Mouse (Mus musculus): ENCODE measurements around the gene Idh3a. TPM values are rescaled to one million over a fixed set of nuclear protein-coding genes. Genes with fewer than 3 reads are reported as not detected.

Idh3a gene
- polyA plus RNA-seq, 1 experiment from 2014 or later = 118 TPM

GRCm38 (mm10) chr9:54602916-54603315 lies 16.8 kb downstream of the Idh3a start:
- Histone ChIP-seq H3K4me1 (ENCODE audit: control insufficient read depth, insufficient read depth, low read length) (no peaks in the 10 kb centered on the region), H3K27me3 (ENCODE audit: control insufficient read depth, insufficient read depth, low read length) (no peaks in the 10 kb centered on the region), H3K36me3 (ENCODE audit: control insufficient read depth, insufficient read depth, low read length) (peaks cover 12% of the 10 kb centered on the region), H3K27ac (ENCODE audit: low read depth, low read length) (no peak overlapping the region), H3K9me3 (ENCODE audit: control insufficient read depth, low read length) (no peaks in the 10 kb centered on the region), H3K4me3 (ENCODE audit: low read depth, low read length) (no peak overlapping the region), H3K4me2 (ENCODE audit: low read depth) (no peak overlapping the region), H3K9ac (ENCODE audit: low read length) (no peak overlapping the region)
- WGBS = 90% methylated on average over 7 of the region's 7 CpGs
- ATAC-seq (ENCODE audit: insufficient read depth, low FRiP score, low TSS enrichment) = no peak
- DNase-seq (ENCODE audit: low spot score) = no peak

- 71% methylated on average over 5 of the region's 5 CpGs for WGBS
- ATAC-seq (ENCODE audit: insufficient read depth, low FRiP score, low TSS enrichment) (no peak), DNase-seq (ENCODE audit: low spot score) (no peak)
- Histone ChIP-seq H3K27me3 (ENCODE audit: control insufficient read depth, insufficient read depth, low read length) (no peaks in the 10 kb centered on the region), H3K4me1 (ENCODE audit: control insufficient read depth, insufficient read depth, low read length) (no peaks in the 10 kb centered on the region), H3K4me3 (ENCODE audit: low read depth, low read length) (no peak overlapping the region), H3K9ac (ENCODE audit: low read length) (no peak overlapping the region), H3K4me2 (ENCODE audit: low read depth) (no peak overlapping the region), H3K9me3 (ENCODE audit: control insufficient read depth, low read length) (no peaks in the 10 kb centered on the region), H3K27ac (ENCODE audit: low read depth, low read length) (no peak overlapping the region), H3K36me3 (ENCODE audit: control insufficient read depth, insufficient read depth, low read length) (peaks cover 12% of the 10 kb centered on the region)
These were observed 18.1 kb downstream of the Idh3a start for GRCm38 (mm10) chr9:54604131-54604654.

- no peak overlapping the region for H3K9ac ChIP-seq (ENCODE audit: low read length)
- no peak overlapping the region for H3K27ac ChIP-seq (ENCODE audit: low read depth, low read length)
- H3K4me2 ChIP-seq (ENCODE audit: low read depth) = no peak overlapping the region
- H3K27me3 ChIP-seq (ENCODE audit: control insufficient read depth, insufficient read depth, low read length) = no peaks in the 10 kb centered on the region
- ATAC-seq (ENCODE audit: insufficient read depth, low FRiP score, low TSS enrichment) = no peak
- peak; percentile 67 for DNase-seq (ENCODE audit: low spot score)
- H3K4me3 ChIP-seq (ENCODE audit: low read depth, low read length) = no peak overlapping the region
- H3K4me1 ChIP-seq (ENCODE audit: control insufficient read depth, insufficient read depth, low read length) = no peaks in the 10 kb centered on the region
- H3K9me3 ChIP-seq (ENCODE audit: control insufficient read depth, low read length) = no peaks in the 10 kb centered on the region
- peaks cover 6% of the 10 kb centered on the region for H3K36me3 ChIP-seq (ENCODE audit: control insufficient read depth, insufficient read depth, low read length)
- 56% methylated on average over 4 of the region's 4 CpGs for WGBS
These were observed 18.8 kb downstream of the Idh3a start for GRCm38 (mm10) chr9:54604886-54605285.

DNA sequence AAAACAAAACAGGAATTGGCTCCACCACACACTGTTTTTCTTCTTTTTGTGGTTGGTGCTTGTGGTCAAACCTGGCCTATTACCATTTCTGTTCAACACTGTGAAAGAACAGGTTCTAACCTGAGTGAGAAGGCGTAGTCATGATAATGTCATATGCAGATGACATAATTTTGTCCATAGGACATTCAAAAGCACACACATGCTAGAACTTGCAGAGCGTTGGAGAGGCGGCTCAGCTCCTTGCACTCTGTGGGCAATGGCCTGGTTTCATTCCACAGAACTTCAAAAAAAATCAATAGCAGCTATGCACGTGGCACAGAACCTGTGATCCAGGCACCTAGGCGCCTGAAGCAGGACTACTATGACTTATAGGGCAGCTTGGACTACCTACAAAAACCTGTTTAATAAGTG lies 26.7 kb downstream of the Idh3a start:
- no peak overlapping the region for H3K4me2 ChIP-seq (ENCODE audit: low read depth)
- DNase-seq (ENCODE audit: low spot score) (no peak), ATAC-seq (ENCODE audit: insufficient read depth, low FRiP score, low TSS enrichment) (no peak)
- H3K27ac ChIP-seq (ENCODE audit: low read depth, low read length) = no peak overlapping the region
- H3K4me3 ChIP-seq (ENCODE audit: low read depth, low read length) = no peak overlapping the region
- no peaks in the 10 kb centered on the region for H3K36me3 ChIP-seq (ENCODE audit: control insufficient read depth, insufficient read depth, low read length)
- no peaks in the 10 kb centered on the region for H3K4me1 ChIP-seq (ENCODE audit: control insufficient read depth, insufficient read depth, low read length)
- no peaks in the 10 kb centered on the region for H3K27me3 ChIP-seq (ENCODE audit: control insufficient read depth, insufficient read depth, low read length)
- no peaks in the 10 kb centered on the region for H3K9me3 ChIP-seq (ENCODE audit: control insufficient read depth, low read length)
- H3K9ac ChIP-seq (ENCODE audit: low read length) = no peak overlapping the region
- 89% methylated on average over 5 of the region's 5 CpGs for WGBS

DNA sequence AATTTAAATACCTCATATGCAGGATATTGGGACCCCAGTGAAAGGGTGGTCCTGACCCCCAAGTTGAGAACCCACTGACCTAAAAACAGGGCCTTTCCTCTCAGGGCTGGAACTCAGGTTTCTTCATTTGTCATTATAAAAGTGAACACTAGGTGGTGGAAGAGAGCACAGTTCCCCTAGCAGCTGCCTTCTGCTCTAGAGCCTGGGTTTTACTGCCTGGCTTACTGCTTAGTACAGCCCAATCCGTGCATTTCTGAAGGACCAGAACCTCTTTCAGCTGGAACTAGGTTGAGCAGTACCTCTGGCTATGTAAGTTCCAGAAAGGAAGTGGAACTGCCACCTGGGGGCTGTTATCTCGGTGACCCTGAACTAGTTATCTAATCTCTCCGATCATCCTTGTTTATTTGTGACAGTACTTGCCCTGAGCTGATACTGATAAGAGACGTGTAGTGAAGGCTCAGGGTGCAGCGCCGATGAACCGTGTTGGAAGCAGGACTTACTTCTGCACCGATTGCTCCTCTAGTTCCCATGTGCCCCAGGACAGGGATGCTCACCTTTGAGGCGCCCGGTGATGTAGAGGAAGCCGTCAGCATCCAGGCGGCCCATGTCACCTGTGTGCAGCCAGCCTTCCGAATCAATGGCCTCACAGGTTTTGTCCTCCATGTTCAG lies 28.2 kb downstream of the Idh3a start:
- H3K27me3 ChIP-seq (ENCODE audit: control insufficient read depth, insufficient read depth, low read length) = no peaks in the 10 kb centered on the region
- WGBS = 71% methylated on average over 13 of the region's 13 CpGs
- no peak overlapping the region for H3K9ac ChIP-seq (ENCODE audit: low read length)
- no peaks in the 10 kb centered on the region for H3K9me3 ChIP-seq (ENCODE audit: control insufficient read depth, low read length)
- DNase-seq (ENCODE audit: low spot score) = peak; percentile 38
- no peak overlapping the region for H3K27ac ChIP-seq (ENCODE audit: low read depth, low read length)
- H3K4me3 ChIP-seq (ENCODE audit: low read depth, low read length) = no peak overlapping the region
- no peaks in the 10 kb centered on the region for H3K36me3 ChIP-seq (ENCODE audit: control insufficient read depth, insufficient read depth, low read length)
- no peak overlapping the region for H3K4me2 ChIP-seq (ENCODE audit: low read depth)
- ATAC-seq (ENCODE audit: insufficient read depth, low FRiP score, low TSS enrichment) = peak; percentile 35; the same call in 1 of the 2 replicates
- no peaks in the 10 kb centered on the region for H3K4me1 ChIP-seq (ENCODE audit: control insufficient read depth, insufficient read depth, low read length)

DNA sequence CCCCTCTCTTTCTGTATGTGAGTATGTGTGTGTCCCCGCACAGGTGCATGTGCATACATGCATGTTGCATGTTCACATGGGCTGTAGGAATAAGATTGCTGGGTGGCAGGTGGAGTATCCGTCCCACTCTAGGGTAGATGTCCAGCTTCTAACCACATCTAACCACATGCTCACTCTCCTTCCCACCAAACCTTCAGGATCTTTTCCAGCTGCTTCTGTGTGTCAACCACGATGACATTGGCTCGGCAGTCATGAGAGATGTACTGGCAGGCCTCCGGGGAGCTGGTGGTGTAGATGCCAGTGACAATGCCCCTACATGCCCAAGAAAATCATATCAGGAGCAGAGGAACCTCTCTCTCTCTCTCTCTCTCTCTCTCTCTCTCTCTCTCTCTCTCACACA lies 41.1 kb downstream of the Idh3a start:
- H3K4me1 ChIP-seq (ENCODE audit: control insufficient read depth, insufficient read depth, low read length) = no peaks in the 10 kb centered on the region
- no peaks in the 10 kb centered on the region for H3K36me3 ChIP-seq (ENCODE audit: control insufficient read depth, insufficient read depth, low read length)
- no peak overlapping the region for H3K27ac ChIP-seq (ENCODE audit: low read depth, low read length)
- no peak for DNase-seq (ENCODE audit: low spot score)
- no peak overlapping the region for H3K9ac ChIP-seq (ENCODE audit: low read length)
- no peak for ATAC-seq (ENCODE audit: insufficient read depth, low FRiP score, low TSS enrichment)
- 89% methylated on average over 5 of the region's 5 CpGs for WGBS
- H3K4me3 ChIP-seq (ENCODE audit: low read depth, low read length) = no peak overlapping the region
- no peaks in the 10 kb centered on the region for H3K27me3 ChIP-seq (ENCODE audit: control insufficient read depth, insufficient read depth, low read length)
- no peak overlapping the region for H3K4me2 ChIP-seq (ENCODE audit: low read depth)
- no peaks in the 10 kb centered on the region for H3K9me3 ChIP-seq (ENCODE audit: control insufficient read depth, low read length)

DNA sequence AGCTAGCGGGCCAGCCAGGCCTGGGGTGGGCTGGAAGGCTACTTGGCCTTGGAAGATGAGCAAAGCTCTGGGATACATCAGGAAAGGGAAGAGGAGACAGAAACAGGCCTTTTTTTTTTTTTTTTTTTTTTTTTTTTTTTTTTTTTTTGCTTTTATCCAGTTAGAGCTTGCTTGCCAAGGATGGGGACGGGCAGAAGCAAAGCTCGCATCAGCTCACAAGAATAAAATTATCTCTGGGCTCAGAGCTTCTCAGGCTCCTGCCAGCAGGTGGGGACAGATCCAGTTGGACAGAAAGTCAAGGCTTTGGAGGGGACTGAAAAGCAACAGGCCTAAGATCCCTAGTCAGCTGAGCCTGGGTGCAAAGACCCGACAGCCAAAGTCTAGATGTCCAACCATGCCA lies 42.6 kb downstream of the Idh3a start:
- H3K4me2 ChIP-seq (ENCODE audit: low read depth) = no peak overlapping the region
- H3K36me3 ChIP-seq (ENCODE audit: control insufficient read depth, insufficient read depth, low read length) = no peaks in the 10 kb centered on the region
- no peak overlapping the region for H3K27ac ChIP-seq (ENCODE audit: low read depth, low read length)
- no peaks in the 10 kb centered on the region for H3K9me3 ChIP-seq (ENCODE audit: control insufficient read depth, low read length)
- ATAC-seq (ENCODE audit: insufficient read depth, low FRiP score, low TSS enrichment) (no peak), DNase-seq (ENCODE audit: low spot score) (no peak)
- 92% methylated on average over 4 of the region's 4 CpGs for WGBS
- no peaks in the 10 kb centered on the region for H3K27me3 ChIP-seq (ENCODE audit: control insufficient read depth, insufficient read depth, low read length)
- no peak overlapping the region for H3K4me3 ChIP-seq (ENCODE audit: low read depth, low read length)
- no peak overlapping the region for H3K9ac ChIP-seq (ENCODE audit: low read length)
- H3K4me1 ChIP-seq (ENCODE audit: control insufficient read depth, insufficient read depth, low read length) = no peaks in the 10 kb centered on the region

DNA sequence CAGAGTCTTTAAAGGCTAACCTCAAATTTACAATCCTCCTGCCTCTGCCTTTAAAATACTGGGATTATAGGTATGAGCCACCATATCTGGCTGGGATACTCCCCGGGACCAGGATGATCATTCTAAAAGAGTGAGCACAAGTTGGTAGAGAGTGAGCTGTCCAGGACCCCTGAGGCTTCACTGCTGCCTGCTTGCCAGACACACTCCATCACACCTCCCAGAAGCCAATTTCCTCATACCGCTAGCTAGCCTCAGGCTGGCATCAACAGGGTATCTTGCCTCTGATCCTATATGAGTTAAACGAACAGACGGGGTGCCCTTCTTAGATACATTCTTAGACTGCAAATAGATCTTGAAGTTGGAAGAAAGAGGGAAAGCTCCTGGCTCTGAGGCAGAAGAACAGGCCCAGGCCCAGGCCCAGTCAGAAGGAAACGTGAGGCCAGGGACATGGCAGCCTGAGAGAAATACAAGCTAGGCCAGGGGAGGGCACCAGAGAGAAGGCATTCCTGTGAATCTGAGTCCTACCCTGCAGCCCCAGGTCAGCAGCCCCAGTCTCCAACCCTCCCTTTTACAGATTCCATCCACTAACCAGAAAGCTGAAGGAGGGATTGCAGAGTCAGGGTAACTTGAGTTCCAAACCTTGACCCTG lies 43.6 kb downstream of the Idh3a start:
- H3K27ac ChIP-seq (ENCODE audit: low read depth, low read length) = no peak overlapping the region
- no peak for DNase-seq (ENCODE audit: low spot score)
- no peak overlapping the region for H3K9ac ChIP-seq (ENCODE audit: low read length)
- no peaks in the 10 kb centered on the region for H3K4me1 ChIP-seq (ENCODE audit: control insufficient read depth, insufficient read depth, low read length)
- H3K27me3 ChIP-seq (ENCODE audit: control insufficient read depth, insufficient read depth, low read length) = no peaks in the 10 kb centered on the region
- H3K9me3 ChIP-seq (ENCODE audit: control insufficient read depth, low read length) = no peaks in the 10 kb centered on the region
- H3K36me3 ChIP-seq (ENCODE audit: control insufficient read depth, insufficient read depth, low read length) = no peaks in the 10 kb centered on the region
- 85% methylated on average over 5 of the region's 5 CpGs for WGBS
- ATAC-seq (ENCODE audit: insufficient read depth, low FRiP score, low TSS enrichment) = no peak
- H3K4me2 ChIP-seq (ENCODE audit: low read depth) = no peak overlapping the region
- H3K4me3 ChIP-seq (ENCODE audit: low read depth, low read length) = no peak overlapping the region

- Histone ChIP-seq H3K4me2 (ENCODE audit: low read depth) (no peak overlapping the region), H3K9ac (ENCODE audit: low read length) (no peak overlapping the region), H3K9me3 (ENCODE audit: control insufficient read depth, low read length) (no peaks in the 10 kb centered on the region), H3K4me3 (ENCODE audit: low read depth, low read length) (no peak overlapping the region), H3K36me3 (ENCODE audit: control insufficient read depth, insufficient read depth, low read length) (no peaks in the 10 kb centered on the region), H3K27me3 (ENCODE audit: control insufficient read depth, insufficient read depth, low read length) (no peaks in the 10 kb centered on the region), H3K27ac (ENCODE audit: low read depth, low read length) (no peak overlapping the region), H3K4me1 (ENCODE audit: control insufficient read depth, insufficient read depth, low read length) (no peaks in the 10 kb centered on the region)
- no peak for DNase-seq (ENCODE audit: low spot score)
- no peak for ATAC-seq (ENCODE audit: insufficient read depth, low FRiP score, low TSS enrichment)
These were observed 44.8 kb downstream of the Idh3a start for GRCm38 (mm10) chr9:54630905-54631304.
